Mouse (Mus musculus) urinary bladder, postnatal 10 days (tissue): ENCODE measurements around the gene Ccdc73.
"Not testable (repeated sequence)": the region's sequence is repeated elsewhere in the genome, so short reads cannot be mapped to it uniquely, and the experiment has no call there.

ENCODE experiments used
- DNase-seq: peaks from one replicate; pipeline ENCODE4 v3.0.0; 2022; ENCODE audit warnings: low spot score

The Ccdc73 gene

DNA sequence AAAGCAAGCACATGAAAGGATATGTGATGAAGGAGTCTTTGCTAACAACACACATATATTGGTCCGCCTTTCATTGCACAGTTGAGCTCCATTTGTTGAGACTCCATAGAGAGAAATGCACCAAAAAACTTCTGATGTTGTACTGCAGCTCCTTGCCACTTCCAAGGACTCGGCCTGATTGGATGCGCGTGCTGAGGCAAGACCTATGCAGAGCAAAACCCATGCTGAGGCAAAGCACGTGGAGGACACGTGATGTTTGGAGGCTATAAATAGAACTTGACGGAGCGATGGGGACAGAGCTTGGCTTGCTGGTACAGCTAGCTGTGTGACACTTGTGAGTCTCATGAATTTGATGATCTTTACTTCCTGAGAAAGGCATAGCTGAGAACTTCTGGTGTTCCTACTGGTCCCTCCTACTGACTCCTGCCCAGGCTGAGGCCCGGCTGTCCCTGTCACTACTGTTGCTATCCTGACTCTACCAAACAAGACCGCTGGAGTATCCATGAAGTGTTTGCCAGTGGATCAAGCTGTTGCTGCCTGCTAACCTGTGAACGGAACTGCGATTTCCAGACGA is at the start of gene Ccdc73:
Gene Ccdc73 (plus strand): TSS at position 524 of the 574 bp plus-strand sequence.
- no peak for DNase-seq

DNA sequence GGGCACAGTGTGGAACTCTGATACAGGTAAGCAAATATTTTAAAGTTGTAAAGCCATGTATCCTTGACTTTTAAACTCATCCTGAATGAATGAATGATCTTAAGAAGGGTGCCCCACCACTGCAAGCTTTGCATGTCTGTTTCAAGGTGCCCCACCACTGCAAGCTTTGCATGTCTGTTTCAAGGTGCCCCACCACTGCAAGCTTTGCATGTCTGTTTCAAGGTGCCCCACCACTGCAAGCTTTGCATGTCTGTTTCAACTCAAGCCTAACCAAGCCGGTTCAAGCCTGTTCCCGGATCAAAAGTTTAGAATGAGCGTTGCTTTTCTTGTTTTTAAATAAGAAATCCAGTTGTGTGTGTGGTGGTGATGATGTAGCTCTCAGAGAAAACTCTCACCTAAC is 48.8 kb upstream of the Ccdc73 start:
- DNase-seq = not testable (repeated sequence)

DNA sequence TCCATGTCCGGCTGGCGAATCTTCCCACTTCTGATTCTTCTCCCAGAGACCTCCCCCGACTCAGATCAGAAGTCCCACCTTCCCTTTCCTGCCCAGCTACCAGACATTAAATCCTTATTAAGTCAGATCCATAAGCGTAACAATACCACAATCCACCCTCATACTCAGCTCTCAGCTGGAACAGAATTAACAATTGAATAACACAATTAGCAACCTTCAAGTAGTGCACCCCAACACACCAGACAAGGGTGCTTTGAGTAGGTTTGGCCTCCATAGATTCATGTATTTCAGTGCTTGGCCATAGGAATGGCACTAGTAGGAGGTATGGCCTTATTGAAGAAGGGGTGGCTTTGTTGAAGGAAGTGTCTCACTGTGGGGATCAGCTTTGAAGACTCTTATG is 41.4 kb upstream of the Ccdc73 start:
- no peak for DNase-seq

DNA sequence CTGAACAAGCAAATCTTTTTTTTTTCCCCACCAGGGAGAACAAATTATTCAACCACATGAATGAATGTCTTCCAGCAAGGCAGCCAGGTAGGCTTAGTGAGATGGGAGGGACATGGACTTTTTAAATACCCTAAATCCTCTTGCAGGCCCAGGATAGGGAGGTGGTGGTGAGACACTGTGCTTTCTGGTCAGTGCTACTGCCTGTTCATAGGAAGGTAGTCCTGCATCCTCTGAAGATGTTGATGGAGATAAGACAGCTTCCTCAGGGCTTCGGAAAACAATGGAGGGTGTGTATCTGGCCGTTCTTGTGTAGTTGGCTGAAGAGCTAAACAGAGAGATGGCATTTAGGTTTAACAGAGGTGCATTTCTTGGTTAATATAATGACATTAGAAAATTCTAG is 35.1 kb upstream of the Ccdc73 start:
- no peak for DNase-seq

DNA sequence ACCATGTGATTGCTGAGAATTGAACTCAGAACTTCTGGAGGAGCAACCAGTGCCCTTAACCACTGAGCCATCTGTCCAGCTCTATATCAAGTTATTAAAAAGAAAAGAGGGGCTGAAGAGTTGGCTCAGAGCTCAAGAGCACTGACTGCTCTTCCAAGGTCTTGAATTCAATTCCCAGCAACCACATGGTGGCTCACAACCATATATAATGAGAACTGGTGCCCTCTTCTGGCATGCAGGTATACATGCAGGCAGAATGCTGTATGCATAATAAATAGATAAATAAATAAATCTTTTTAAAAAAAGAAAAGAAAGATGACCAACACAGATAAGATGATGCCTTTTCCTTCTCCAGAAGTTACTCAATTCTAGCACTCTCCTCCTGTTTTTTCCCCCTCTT is 26.6 kb upstream of the Ccdc73 start:
- DNase-seq = no peak

DNA sequence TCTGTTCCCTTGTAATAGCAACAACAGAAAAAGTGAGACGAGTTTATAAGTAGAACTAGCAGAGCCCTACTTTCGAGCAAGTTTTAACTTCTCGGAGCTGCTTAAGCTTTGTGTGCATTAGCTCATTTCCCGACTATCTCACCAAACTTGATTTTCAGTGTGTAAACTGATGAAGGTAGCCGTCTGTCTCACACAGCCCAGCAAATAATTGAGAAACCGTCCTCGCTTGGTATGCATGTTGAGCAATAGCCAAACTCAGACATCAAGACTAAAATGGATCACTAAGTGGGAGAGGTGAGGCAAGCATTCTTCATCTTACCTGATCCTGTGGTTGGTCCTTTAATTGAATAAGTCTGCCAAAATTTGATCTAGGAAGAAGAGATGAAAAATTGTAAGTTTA is 25.9 kb upstream of the Ccdc73 start:
- DNase-seq = no peak

DNA sequence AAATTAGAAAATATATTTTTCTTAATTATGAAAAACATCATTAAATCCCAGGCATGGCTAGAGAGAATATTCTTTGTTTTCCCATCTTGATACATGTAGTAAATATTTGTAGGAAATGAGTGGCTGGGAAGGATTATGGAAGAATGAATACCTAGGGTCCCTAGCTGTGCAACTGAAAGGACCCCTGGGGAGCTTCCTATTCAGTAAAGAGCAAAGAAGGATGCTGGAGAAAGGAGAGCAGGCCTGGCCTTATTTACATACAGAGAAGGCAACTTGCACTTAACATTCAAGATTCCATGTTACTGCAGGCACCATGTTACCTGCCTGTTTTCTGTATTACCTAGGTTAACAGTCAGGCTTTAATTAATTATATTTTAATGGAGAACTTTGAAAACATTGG is 25.0 kb upstream of the Ccdc73 start:
- no peak for DNase-seq

DNA sequence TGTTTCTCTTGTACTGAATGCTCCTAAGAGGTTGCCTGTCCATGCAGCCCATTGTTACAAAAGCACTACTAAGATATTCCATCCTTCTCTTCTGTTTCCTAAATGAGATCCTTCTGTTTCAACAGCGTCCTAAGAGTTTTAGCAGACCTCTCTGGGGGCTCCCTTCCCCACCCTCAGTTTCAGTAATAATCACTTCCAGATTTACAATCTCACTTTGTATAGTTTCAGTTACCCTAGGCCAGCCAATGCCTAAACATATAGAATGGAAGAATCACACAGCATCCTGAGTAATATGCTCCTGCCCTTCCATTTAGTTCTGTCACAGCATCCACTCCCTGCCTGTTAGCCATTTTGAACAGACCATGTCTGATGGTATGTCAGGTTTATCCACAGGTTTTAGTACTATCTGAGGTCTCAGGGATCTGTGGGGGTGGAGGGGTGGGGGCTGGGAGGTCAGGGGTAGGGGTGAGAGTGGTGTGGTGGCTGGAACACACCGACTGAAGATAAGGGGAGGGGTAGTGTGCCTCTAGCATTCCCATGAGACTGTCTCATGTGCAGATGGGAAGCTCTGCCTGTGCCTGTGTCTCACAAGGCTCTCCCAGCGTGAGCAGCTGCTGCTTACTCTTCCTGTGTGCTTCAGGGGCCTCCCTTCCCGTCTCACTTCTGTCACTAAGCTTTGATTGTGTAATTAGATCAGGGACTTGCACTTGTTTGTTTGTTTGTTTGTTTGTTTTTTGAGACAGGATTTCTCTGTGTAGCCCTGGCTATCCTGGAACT is 20.8 kb upstream of the Ccdc73 start:
- no peak for DNase-seq

DNA sequence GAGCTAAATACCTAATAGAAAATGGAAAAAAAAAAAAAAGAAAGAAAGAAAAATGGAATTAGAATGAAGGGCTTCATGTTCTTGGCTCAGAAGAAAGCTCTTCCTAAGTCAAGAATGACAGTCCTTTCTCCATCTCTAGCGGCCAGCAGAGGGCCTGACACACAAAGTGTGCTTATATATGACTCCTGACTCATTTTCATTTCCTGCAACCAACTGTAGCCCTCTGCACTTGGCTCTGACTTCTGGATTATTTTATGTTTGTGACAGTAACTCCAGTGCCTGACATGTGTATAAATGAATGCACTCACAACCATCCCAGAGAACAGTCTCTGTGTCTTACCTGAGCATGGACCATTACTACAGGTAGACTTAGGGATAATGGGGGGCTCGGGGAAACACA is 20.0 kb upstream of the Ccdc73 start:
- DNase-seq = no peak

DNA sequence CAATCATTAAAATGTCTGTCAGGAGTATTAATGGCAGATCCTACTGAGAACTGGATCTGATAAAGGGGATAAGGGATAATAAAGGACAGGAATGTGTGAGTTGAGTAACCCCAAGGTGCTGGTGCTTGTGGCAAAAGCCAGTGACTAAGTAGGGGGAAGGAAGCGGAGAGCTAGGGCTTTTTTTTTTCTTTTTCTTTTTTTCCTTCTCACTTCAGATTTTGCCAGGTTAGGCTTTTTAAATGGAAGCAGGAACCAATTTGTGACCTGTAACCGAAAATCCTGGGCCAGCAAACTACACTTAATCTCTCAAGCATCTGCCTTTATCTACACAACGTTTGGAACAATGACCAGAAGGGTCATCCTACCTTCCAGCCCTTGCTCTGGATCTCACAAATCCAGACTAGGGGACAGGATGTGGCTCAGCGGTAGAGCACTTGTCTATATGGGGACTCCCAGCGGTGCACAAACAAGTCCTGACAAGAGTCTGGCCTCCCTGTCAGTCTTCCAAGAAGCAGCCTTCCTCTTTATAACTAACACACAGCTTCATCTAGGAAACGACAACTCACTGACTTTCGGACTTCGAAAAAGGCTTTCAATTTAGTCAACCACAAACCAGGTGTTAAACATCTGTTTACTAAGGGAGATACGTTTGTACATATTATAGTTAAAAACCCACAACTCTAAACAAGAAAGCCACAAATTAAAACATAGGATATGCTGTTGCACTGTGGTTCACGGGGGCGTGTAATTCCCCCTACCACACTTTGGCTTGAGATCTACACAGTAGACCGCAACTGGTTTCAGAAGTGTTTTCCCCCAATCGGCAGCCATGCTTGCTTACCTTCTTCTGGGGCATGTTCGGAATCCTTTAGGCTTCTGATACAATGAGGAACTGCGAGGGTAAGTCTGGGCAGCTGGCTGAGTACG is 19.1 kb upstream of the Ccdc73 start:
- DNase-seq = no peak

DNA sequence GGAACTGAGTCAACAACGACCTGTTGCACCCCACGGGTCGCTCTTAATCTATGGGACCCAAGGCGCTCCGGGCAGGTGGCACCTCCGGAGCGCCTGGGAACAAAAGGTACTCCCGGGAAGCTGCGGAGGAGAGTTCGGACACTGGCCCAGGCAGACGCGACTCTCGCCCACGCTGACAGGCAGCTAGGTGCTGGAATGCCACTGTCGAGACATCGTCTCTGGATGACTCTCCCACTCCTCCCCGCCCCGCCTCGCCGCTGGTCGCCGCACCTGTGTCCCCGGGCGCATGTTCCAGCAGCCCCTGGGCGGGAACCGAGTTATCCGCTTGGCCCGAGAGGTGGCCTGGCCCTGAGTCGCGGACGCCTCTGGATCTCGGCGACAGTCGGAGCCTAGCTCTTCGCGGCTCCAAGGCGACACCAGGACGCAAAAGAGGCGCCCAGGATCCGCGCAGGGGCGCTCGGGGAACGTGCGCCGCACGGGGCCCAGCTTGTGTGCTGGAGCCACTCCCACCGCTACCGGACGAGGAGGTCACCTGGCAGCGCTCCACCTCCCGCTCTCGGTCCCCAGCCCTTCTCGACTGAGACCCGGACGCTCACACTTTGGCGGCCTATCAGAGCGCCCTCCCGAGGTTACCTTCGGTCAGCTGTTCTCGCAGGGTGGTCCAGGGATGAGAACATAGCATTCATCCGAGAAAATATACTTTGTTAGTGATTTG is 18.2 kb upstream of the Ccdc73 start, which contains the start of gene Prrg4:
Gene Prrg4 (minus strand): TSS at position 601 of the 715 bp plus-strand sequence.
- peak; percentile 24 for DNase-seq

DNA sequence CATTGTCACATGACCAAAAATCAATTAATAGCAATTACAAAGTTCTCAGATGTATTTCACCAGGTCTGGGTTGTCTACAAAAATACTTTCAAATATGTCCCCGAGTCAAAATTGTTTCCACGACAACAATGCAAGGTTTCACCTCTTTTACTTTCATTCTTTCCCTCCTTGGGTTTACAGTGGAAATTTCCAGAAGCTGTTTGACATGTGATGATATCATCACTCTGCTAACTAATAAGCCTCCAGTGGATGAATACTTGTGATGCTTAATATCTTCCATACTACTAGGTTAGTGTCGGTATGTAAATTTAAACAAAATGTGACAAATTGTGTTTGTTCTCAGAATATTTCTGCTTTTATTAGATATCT is 17.6 kb upstream of the Ccdc73 start:
- DNase-seq = no peak

DNA sequence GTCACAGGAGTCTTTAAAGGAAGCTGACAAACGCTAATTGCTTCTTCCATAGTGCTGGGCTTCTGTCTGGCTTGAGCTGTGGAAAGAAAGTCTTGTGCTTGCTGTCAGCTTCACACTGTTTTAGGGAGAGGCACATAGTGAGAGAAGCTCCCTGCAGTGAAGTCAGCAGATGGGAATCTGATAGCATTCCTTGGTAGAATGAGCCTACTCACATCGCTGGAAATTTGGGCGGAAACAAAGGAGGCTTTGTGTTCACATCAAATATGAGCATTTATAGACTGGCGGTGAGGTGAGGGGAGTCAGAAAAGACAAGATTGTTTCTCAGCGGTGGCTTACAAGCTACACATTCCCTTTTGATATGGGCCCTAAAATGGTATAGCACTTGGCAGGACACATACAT is 15.9 kb upstream of the Ccdc73 start:
- no peak for DNase-seq

DNA sequence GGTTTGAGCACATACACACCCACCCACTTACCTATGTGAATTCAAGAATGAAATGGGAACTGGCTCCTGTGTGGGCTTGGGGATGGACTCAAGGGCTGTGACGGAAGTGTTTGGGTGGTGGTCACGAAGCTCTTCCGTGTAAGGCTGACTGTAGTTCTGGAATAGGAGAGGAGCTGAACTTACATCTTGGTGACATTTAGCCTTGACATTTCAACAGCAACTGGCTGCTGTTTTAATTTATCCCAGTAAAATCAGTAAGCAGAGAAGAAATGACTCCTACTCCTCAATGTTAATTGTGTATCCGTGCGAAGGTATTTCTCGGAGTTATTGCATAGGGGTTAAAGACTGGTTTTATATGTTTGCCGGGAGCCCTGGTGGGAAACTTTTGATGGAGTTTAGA is 15.1 kb upstream of the Ccdc73 start:
- DNase-seq = no peak

DNA sequence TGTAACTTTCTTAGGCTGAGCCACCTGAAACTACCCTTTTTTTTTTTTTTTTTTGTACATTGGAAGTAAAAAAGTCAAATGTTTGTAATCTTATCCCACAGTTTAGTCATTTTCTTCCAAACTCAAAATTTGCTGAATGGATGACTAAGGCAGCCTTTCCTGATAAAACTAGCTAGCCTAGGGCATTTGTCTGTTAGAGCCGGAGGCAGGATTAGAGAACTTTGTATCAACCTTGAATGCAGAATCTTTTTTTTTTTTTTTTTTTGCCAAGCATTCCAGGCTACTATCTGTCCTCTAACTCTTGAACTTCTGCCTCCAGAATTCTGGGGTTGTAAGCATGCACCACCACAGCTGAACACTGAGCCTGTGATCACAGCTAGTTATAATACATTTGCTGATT is 12.8 kb upstream of the Ccdc73 start:
- DNase-seq = no peak

DNA sequence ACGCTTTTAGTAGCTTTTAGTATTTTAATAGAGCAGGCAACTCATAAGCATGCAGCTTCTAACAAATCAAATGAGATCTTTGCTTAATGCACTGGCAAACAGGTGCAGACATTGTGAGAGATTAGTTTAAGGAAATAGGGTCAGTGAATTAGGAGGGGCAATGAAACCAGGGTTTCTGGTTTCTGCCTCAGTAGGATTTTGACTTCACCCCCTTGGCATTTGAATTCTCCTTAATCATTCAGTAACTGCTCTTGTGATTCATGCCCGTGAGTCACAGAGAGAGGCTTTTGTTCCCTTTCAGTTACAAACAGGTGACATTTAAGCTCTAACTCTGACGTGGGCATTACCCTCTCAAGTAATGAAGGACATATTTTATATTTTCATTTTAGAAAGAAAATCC is 11.9 kb upstream of the Ccdc73 start:
- no peak for DNase-seq

DNA sequence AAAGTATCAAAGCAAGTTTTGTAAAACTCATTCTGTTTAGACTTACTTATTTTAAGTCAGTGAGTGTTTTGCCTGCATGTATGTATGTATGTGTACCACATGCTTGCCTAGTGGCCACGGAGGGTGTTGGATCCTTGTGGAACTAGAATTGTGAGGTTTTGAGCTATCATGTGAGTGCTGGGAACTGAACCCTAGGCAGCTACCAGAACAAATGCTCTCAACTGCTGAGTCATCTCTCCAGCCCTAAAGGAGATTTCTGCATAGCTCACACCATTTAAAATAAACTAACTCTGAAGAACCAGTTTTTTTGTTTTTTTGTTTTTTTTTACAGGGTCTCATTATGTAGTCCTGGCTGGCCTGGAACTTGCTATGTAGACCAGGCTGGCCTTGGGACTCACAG is 11.4 kb upstream of the Ccdc73 start:
- no peak for DNase-seq

DNA sequence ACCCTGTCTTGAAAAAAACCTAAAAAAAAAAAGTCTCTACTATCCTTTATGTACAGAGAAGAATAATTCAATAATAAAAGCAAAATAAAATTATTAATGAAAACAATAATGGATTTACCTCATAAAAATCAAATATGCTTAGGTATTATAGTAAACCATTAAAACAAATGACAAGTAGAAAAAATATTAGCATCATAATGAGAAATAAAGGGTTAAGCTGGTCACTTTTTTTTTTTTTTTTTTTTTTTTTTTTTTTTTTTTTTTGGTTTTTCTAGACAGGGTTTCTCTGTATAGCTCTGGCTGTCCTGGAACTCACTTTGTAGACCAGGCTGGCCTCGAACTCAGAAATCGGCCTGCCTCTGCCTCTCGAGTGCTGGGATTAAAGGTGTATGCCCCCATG is 9.5 kb upstream of the Ccdc73 start:
- DNase-seq = not testable (repeated sequence)

DNA sequence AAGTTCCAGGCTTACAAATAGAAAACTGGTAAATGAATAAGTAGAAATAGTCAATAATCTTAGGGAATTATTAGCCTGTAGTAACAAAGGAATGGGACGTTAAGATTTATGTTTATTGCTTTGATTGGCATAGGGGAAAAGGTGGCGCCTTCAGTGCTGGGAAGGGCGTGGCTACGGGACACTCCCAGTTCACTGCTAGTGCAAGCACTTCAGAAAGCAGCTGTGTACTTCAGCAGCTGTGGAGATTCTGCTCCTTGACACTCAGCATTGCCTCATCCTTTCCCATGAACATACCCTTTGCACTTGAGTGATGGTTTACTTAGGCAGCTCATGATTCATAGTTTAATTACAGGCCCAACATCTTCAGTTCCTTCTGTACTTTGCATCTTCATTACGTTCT is 8.5 kb upstream of the Ccdc73 start:
- no peak for DNase-seq

DNA sequence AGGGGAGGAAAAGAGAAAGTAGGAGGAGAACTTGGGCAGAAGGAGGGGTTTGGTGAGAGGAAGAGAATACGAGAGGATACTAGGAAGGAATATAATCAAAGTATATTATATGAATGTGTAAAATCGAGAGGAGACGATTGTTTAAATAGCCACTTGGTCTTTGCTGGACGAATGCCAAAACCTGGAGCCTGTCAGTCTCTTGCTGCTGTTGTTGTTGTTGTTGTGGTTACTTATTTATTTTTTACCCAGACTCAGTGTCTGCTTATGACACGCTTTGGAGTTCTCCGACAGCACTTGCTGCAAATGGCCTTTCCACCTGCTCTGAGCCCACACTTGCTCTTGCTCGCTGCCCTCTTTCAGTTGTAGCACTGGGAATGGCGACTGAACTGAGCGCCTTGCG is 7.2 kb upstream of the Ccdc73 start:
- DNase-seq = no peak

DNA sequence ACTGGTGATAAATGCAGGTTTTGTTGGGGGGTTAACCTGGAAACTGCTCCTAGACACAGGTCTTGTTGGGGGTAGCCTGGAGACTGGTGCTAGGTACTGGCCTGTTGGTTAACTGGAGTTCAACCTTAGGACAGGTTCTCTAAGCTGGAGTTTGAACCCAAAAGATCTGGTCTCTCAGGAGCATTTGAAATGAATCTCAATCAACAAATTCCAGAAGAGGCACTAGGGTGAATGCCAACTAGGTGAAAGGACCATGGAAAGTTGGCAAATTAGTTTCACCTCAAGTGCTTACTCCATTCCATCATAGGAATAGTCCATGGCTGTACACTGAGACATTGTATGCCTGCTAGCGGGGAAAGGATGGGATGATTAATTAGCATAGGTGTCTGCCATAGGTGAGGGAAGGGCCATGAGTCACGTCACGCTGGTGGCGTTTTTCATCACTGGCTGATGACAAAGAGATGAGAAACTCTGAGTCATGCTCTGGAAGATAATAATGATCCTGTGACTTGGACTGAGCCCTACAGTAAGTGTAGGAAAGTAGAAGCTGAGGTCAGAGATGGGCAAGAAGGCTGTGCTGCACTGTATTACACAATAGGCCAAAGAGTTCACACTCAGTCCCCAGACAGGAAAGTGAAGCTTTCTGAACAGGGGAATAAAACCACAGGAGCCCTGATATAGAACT is 3.3 kb upstream of the Ccdc73 start:
- no peak for DNase-seq

DNA sequence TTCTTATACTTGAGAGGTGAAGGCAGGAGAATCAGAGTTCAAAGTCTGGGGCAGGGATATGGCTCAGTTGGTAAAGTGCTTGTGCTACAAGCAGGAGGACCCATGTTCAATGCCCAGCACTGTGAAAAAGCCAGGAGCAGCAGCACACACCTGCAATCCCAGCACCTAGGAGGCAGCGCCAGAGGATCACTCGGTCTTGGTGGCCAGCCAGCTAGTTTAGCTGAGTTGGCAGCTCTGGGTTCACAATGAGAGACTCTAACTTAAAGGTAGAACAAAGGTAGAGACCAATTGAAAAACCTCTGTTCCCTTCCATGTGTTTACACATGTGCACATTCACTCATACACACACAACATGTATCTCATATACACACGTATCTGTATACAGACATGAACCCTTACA is 1.5 kb downstream of the Ccdc73 start:
- no peak for DNase-seq
